Mouse (Mus musculus) thymus, adult 2 months (tissue): Measurements from ENCODE around the gene Srsf3. TPM values are rescaled to one million over a fixed set of nuclear protein-coding genes. Genes with fewer than 3 reads are reported as not detected.

ENCODE experiments used
- DNase-seq: peaks from one replicate; pipeline ENCODE4 v3.0.0; 2021
- H3K27ac ChIP-seq: fragments of 200-500 bp; 2 replicates; pipeline ENCODE4 v1.5.1; 2012; ENCODE audit warnings: low read length, control low read depth; ENCODE audit not compliant: control insufficient read depth, insufficient read depth
- H3K27me3 ChIP-seq: fragments of 200-500 bp; 2 replicates; pipeline ENCODE4 v1.6.1; 2012; ENCODE audit warnings: mild to moderate bottlenecking, low read length, moderate library complexity, mixed read lengths; ENCODE audit not compliant: control insufficient read depth, insufficient read depth
- H3K36me3 ChIP-seq: fragments of 200-500 bp; 2 replicates; pipeline ENCODE4 v1.6.1; 2012; ENCODE audit warnings: mild to moderate bottlenecking, low read length, moderate library complexity; ENCODE audit not compliant: control insufficient read depth, insufficient read depth
- H3K4me1 ChIP-seq: fragments of 200-500 bp; replicated peaks from 2 replicates; pipeline ENCODE4 v1.6.1; 2012; ENCODE audit warnings: low read length; ENCODE audit not compliant: control insufficient read depth, insufficient read depth
- H3K4me3 ChIP-seq: fragments of 200-500 bp; 2 replicates; pipeline ENCODE4 v1.5.1; 2012; ENCODE audit warnings: mild to moderate bottlenecking, low read length, control low read depth, moderate library complexity; ENCODE audit not compliant: control insufficient read depth, insufficient read depth
- CTCF ChIP-seq: fragments of 200-500 bp; IDR thresholded peaks from 2 replicates; pipeline ENCODE4 v1.5.1; 2012; ENCODE audit warnings: mild to moderate bottlenecking, control low read depth, low read length, moderate library complexity, borderline replicate concordance; ENCODE audit not compliant: control insufficient read depth, poor library complexity, insufficient read depth; ENCODE audit errors: extremely low read depth
- POLR2A ChIP-seq: fragments of 200-500 bp; IDR thresholded peaks from 2 replicates; pipeline ENCODE4 v1.6.1; 2012; ENCODE audit warnings: mild to moderate bottlenecking, low read length, control low read depth, moderate library complexity; ENCODE audit not compliant: control insufficient read depth, poor library complexity, insufficient read depth; ENCODE audit errors: extremely low read depth
- whole genome bisulfite sequencing: fragments of 180-500 bp; shearing (Covaris S2); methylation state at CpG from one replicate; pipeline ENCODE4 v1.1.7; 2018; 5-methylcytosine and 5-hydroxymethylcytosine counted together
- polyA plus RNA-seq: library from polyadenylated mRNA; depleted of rRNA; stranded (reverse); fragments of >200 nt; gene quantifications from 2 replicates; pipeline ENCODE4 v1.2.3, GENCODE M21; 2012; rRNA removed

The Srsf3 gene
- polyA plus RNA-seq = 544 TPM in 2 replicates

- H3K4me1 ChIP-seq = peaks cover 4% of the 10 kb centered on the region
- DNase-seq = peak; percentile 98
- peaks cover 17% of the 10 kb centered on the region for H3K36me3 ChIP-seq
- peak within 1 kb of the TSS; percentile 86 for H3K27ac ChIP-seq
- no peaks in the 10 kb centered on the region for H3K27me3 ChIP-seq
- peak; percentile 99 for TF ChIP-seq POLR2A
- TF ChIP-seq CTCF = no peak
- under 1% methylated on average over 77 of the region's 77 CpGs for WGBS
- H3K4me3 ChIP-seq = peak within 1 kb of the TSS; percentile 72
Measured at GRCm38 (mm10) chr17:29032274-29033069, at the start of gene Srsf3. TSS of gene Srsf3 (plus strand) at chr17:29032628.

GRCm38 (mm10) chr17:28984724-28985420 lies 47.6 kb upstream of the Srsf3 start:
- DNase-seq = no peak
- 97% methylated on average over 1 of the region's 1 CpGs for WGBS
- Histone ChIP-seq H3K36me3 (peaks cover 83% of the 10 kb centered on the region), H3K4me1 (no peaks in the 10 kb centered on the region), H3K27me3 (no peaks in the 10 kb centered on the region), H3K27ac (no peak overlapping the region), H3K4me3 (no peak overlapping the region)
- TF ChIP-seq CTCF = no peak

- peak; percentile 32 for DNase-seq
- Histone ChIP-seq H3K27ac (no peak overlapping the region), H3K27me3 (no peaks in the 10 kb centered on the region), H3K4me1 (no peaks in the 10 kb centered on the region), H3K4me3 (no peak overlapping the region), H3K36me3 (peaks cover 88% of the 10 kb centered on the region)
- TF ChIP-seq CTCF (peak; percentile 14; the same call in 1 of the 2 replicates), POLR2A (no peak)
Measured at GRCm38 (mm10) chr17:28986833-28987232, 45.6 kb upstream of the Srsf3 start.

- H3K4me3 ChIP-seq = no peak overlapping the region
- H3K4me1 ChIP-seq = no peaks in the 10 kb centered on the region
- DNase-seq = peak; percentile 57
- H3K27ac ChIP-seq = no peak overlapping the region
- TF ChIP-seq CTCF (no peak), POLR2A (no peak)
- peaks cover 87% of the 10 kb centered on the region for H3K36me3 ChIP-seq
- WGBS = 59% methylated on average over 4 of the region's 4 CpGs
- H3K27me3 ChIP-seq = no peaks in the 10 kb centered on the region
Measured at GRCm38 (mm10) chr17:28987713-28988112, 44.7 kb upstream of the Srsf3 start.

- Histone ChIP-seq H3K27ac (no peak overlapping the region), H3K36me3 (peaks cover 81% of the 10 kb centered on the region), H3K27me3 (no peaks in the 10 kb centered on the region), H3K4me3 (no peak overlapping the region), H3K4me1 (no peaks in the 10 kb centered on the region)
- 88% methylated on average over 4 of the region's 4 CpGs for WGBS
- no peak for DNase-seq
- TF ChIP-seq CTCF (no peak), POLR2A (no peak)
Measured at GRCm38 (mm10) chr17:28988291-28988690, 44.1 kb upstream of the Srsf3 start.

- WGBS = 98% methylated on average over 3 of the region's 3 CpGs
- DNase-seq = no peak
- Histone ChIP-seq H3K27me3 (no peaks in the 10 kb centered on the region), H3K27ac (no peak overlapping the region), H3K4me3 (no peak overlapping the region), H3K4me1 (no peaks in the 10 kb centered on the region), H3K36me3 (peaks cover 75% of the 10 kb centered on the region)
- TF ChIP-seq POLR2A = no peak
- no peak for TF ChIP-seq CTCF
Measured at GRCm38 (mm10) chr17:28988996-28989395, 43.4 kb upstream of the Srsf3 start.
